Comparison of ENCODE assay signal across 17 mouse cellular contexts in the genomic region with DNA sequence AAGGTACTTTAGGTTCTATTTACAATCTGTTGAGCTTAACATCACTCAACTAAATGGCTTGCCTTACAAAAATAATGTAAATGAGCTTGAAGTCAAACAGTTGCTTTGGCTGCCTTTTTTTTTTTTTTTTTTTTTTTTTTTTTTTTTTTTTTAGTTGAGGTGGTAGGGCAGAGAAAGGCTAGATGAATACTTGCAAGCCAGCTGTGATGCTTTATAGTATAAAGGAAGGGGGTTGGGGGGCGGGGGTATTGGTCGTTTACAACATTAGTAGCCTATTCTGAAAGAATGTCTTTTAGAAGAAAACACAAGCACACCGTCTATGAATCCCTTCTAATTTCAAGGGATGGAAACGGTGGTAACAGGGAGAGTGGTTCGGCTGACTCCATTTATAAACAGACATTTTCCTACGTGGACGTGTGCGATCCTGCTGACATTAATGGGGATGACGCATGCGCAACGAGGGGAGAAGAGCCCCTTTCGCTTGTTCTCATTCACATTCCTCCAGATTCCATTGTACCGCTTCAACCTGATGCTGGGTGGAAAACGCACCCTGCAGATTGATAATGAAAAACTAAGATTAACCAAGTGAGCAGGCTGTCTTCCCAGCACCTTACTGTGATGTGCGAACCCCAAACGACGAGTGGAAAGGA.
DNase-seq lines count a peak whose midpoint lies in the region; ATAC-seq lines count a peak whose summit lies in the region.
"Had no signal": no experiment of that assay in that cellular context is flagged by ENCODE, and none has a peak within 500 bp of the region (broad histone marks: within the 10 kb centered on the region; RNA-seq: fewer than 3 reads in every experiment).

No protein-coding gene starts in this region.

- H3K27me3 ChIP-seq in limb, embryonic 13.5 days: no peaks in the 10 kb centered on the region
- no peaks in the 10 kb centered on the region for H3K27me3 ChIP-seq in limb, embryonic 10.5 days (ENCODE audit: low read depth, poor library complexity, severe bottlenecking)
- no peaks in the 10 kb centered on the region for H3K27me3 ChIP-seq in hindbrain, embryonic 16.5 days (replicated peaks; ENCODE audit: control insufficient read depth, insufficient read depth, low read length)
- H3K27me3 ChIP-seq: heart, embryonic 12.5 days; limb, embryonic 12.5 days had no signal

- intact Hi-C loops in gastrocnemius, postnatal 36 days (cut with DNase I): no loop called here

- DNase-seq in limb, embryonic 10.5 days (ENCODE audit: low spot score): no peak
- peak; percentile 28 for DNase-seq in embryo, embryonic 10.5 days (ENCODE audit: low spot score)
- DNase-seq in retina, embryonic 14.5 days (ENCODE audit: low spot score): peak; percentile 23
- DNase-seq in gastrocnemius, postnatal 36 days: no peak
- no peak for DNase-seq in urinary bladder, adult 2 months (ENCODE audit: low spot score)
- DNase-seq: adrenal gland, postnatal 14 days; cerebellum, adult 2 months; gastrocnemius, adult 2 months; kidney, adult 2 months; lung, postnatal 4 days; right cerebral cortex, postnatal 14 days had no signal

- WGBS in limb, embryonic 13.5 days: 62% methylated on average over 17 of the region's 17 CpGs
- WGBS in limb, embryonic 10.5 days: 72% methylated on average over 17 of the region's 17 CpGs
- WGBS in hindbrain, embryonic 16.5 days: 48% methylated on average over 17 of the region's 17 CpGs

- H3K4me2 ChIP-seq in limb, embryonic 13.5 days (replicated peaks): peak overlapping the region; percentile 30
- H3K4me2 ChIP-seq in hindbrain, embryonic 16.5 days (ENCODE audit: low read length): peak overlapping the region; percentile 20

- no peak overlapping the region for H3K27ac ChIP-seq in limb, embryonic 13.5 days
- no peak overlapping the region for H3K27ac ChIP-seq in limb, embryonic 10.5 days
- H3K27ac ChIP-seq in hindbrain, embryonic 16.5 days (ENCODE audit: low read depth, low read length): no peak overlapping the region
- H3K27ac ChIP-seq: gastrocnemius, adult 2 months; layer of hippocampus, adult 2 months; limb, embryonic 12.5 days had no signal

- H3K9me3 ChIP-seq in limb, embryonic 13.5 days: no peaks in the 10 kb centered on the region
- H3K9me3 ChIP-seq in limb, embryonic 10.5 days (replicated peaks): no peaks in the 10 kb centered on the region
- H3K9me3 ChIP-seq in hindbrain, embryonic 16.5 days (ENCODE audit: control insufficient read depth, low read length): no peaks in the 10 kb centered on the region
- H3K9me3 ChIP-seq: heart, embryonic 12.5 days; limb, embryonic 12.5 days had no signal

- H3K4me3 ChIP-seq in limb, embryonic 13.5 days: no peak overlapping the region
- no peak overlapping the region for H3K4me3 ChIP-seq in limb, embryonic 10.5 days
- peak overlapping the region; percentile 8 for H3K4me3 ChIP-seq in hindbrain, embryonic 16.5 days (ENCODE audit: low read length)
- H3K4me3 ChIP-seq: gastrocnemius, adult 2 months; heart, embryonic 12.5 days; layer of hippocampus, adult 2 months; limb, embryonic 12.5 days; myocyte had no signal

- H3K4me1 ChIP-seq in limb, embryonic 13.5 days: peaks cover 10% of the 10 kb centered on the region; the same call in 1 of the 2 replicates
- peaks cover 17% of the 10 kb centered on the region for H3K4me1 ChIP-seq in limb, embryonic 10.5 days
- H3K4me1 ChIP-seq in hindbrain, embryonic 16.5 days (ENCODE audit: control insufficient read depth, insufficient read depth, low read depth, low read length): no peaks in the 10 kb centered on the region; the same call in 1 of the 2 replicates
- H3K4me1 ChIP-seq: heart, embryonic 12.5 days had no signal

- H3K36me3 ChIP-seq in limb, embryonic 13.5 days: no peaks in the 10 kb centered on the region
- no peaks in the 10 kb centered on the region for H3K36me3 ChIP-seq in limb, embryonic 10.5 days
- no peaks in the 10 kb centered on the region for H3K36me3 ChIP-seq in hindbrain, embryonic 16.5 days (ENCODE audit: control insufficient read depth, insufficient read depth, low read length)
- H3K36me3 ChIP-seq: heart, embryonic 12.5 days; limb, embryonic 12.5 days had no signal

- ATAC-seq in limb, embryonic 13.5 days (ENCODE audit: low FRiP score, low read depth): no peak
- ATAC-seq in hindbrain, embryonic 16.5 days: peak; percentile 79

- no peak overlapping the region for H3K9ac ChIP-seq in limb, embryonic 13.5 days
- H3K9ac ChIP-seq in hindbrain, embryonic 16.5 days (ENCODE audit: low read depth, low read length): no peak overlapping the region
- H3K9ac ChIP-seq: heart, embryonic 12.5 days; limb, embryonic 12.5 days had no signal

Comparison
In these comparisons a context has a peak if more than half of its experiments do, and no peak if none do; other contexts are left out.
1. DNase-seq: peak in embryo, embryonic 10.5 days (single experiment) and retina, embryonic 14.5 days (single experiment); none in limb, embryonic 10.5 days (single experiment), gastrocnemius, postnatal 36 days (0 of 2) and urinary bladder, adult 2 months (single experiment).